Mouse (Mus musculus): ENCODE data around the gene Krtcap2. TPM values are rescaled to one million over a fixed set of nuclear protein-coding genes. Genes with fewer than 3 reads are reported as not detected.

Gene Krtcap2
- polyA plus RNA-seq, 1 experiment from 2014 or later: 309 TPM

DNA sequence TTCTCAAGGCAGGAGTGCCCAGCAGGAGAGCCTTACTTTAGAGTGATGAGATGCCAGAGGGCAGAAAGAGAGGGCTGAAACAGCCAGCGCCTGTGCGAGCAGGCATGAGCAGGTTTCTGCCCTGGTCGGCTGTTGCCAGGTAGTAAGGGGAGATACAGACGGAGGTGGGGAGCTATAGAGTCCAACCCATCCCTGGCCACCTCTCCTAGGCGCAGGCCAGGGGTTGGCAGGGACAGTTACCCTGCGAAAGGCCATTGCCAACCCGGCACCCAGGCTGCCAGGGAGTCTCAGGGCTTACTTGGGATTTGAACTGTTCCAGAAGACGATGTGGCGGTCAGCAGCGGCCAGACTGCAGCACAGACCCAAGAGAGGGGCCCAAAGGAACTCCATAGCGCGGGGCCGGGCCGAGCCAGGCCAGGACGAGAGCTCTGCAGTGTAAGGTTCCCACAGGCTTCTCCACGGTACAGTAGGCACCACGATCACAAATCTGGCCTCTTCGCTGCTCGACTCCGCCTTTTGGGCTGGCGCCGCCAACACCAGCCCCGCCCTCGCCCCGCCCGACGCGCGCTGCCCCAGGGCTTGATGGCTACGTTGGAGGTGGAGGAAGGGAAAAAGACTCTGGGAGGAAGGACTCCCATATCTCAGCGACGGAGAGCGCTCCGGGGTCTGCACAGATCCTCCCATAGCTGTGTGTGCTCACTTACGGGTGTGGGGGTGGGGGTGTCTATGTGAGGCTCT is 33.6 kb downstream of the Krtcap2 start:
- H3K27ac ChIP-seq (ENCODE audit: low read length): peak overlapping the region; percentile 97
- peak overlapping the region; percentile 76 for H3K4me3 ChIP-seq (ENCODE audit: low read depth, low read length)
- H3K4me2 ChIP-seq (replicated peaks; ENCODE audit: low read depth, low read length): peak overlapping the region; percentile 81
- no peak for TF ChIP-seq CTCF (IDR thresholded peaks at IDR 0.05)
- 0 out of 2 replicates have a peak, but pooled peaks have one; percentile 14 for TF ChIP-seq EP300 (IDR thresholded peaks at IDR 0.05)
- H3K27me3 ChIP-seq (replicated peaks; ENCODE audit: insufficient read depth, low read length): no peaks in the 10 kb centered on the region
- WGBS: 1% methylated on average over 35 of the region's 35 CpGs
- DNase-seq (ENCODE audit: low spot score): peak; percentile 95
- H3K9ac ChIP-seq (replicated peaks; ENCODE audit: low read depth): peak overlapping the region; percentile 81
- peak; percentile 80 for ATAC-seq
- H3K9me3 ChIP-seq (ENCODE audit: low read length): no peaks in the 10 kb centered on the region
- H3K4me1 ChIP-seq (ENCODE audit: insufficient read depth, low read depth, low read length): peaks cover 8% of the 10 kb centered on the region; the same call in 1 of the 2 replicates
- H3K36me3 ChIP-seq (ENCODE audit: insufficient read depth, low read length): 0 out of 2 replicates have a peak, but pooled peaks cover 12% of the 10 kb centered on the region

DNA sequence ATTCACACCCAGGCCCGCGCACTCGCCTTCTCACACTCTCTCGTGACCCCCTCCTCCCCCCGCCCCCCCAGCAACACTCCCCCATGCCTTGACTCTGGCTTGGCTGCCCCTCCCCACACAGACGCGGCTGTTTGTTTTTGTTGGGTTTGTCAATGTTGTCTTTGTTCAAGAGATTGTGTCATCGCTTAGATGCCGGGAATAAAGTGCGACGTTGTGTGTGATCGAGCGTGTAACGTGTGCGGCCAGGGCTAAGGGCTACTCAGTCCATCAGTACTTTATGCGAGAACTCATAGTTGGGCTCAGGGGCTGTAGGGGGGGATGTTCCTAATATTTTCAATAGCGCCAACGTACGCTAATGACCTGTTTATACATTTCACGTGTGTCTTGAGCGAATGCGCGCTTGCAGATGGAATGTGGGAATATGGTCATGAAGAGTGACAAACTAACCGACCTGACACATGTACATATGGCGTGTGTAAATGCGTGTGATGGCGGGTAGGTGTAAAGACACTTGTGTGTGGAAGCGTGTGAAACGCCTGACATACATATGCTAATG is 34.4 kb downstream of the Krtcap2 start:
- Histone ChIP-seq H3K4me2 (replicated peaks; ENCODE audit: low read depth, low read length) (peak overlapping the region; percentile 81), H3K27me3 (replicated peaks; ENCODE audit: insufficient read depth, low read length) (no peaks in the 10 kb centered on the region), H3K9ac (replicated peaks; ENCODE audit: low read depth) (peak overlapping the region; percentile 81), H3K4me3 (ENCODE audit: low read depth, low read length) (peak overlapping the region; percentile 76), H3K36me3 (ENCODE audit: insufficient read depth, low read length) (0 out of 2 replicates have a peak, but pooled peaks cover 11% of the 10 kb centered on the region), H3K9me3 (ENCODE audit: low read length) (no peaks in the 10 kb centered on the region), H3K4me1 (ENCODE audit: insufficient read depth, low read depth, low read length) (peaks cover 8% of the 10 kb centered on the region; the same call in 1 of the 2 replicates), H3K27ac (ENCODE audit: low read length) (peak overlapping the region; percentile 97)
- peak; percentile 89 for DNase-seq (ENCODE audit: low spot score)
- ATAC-seq: peak; percentile 42
- under 1% methylated on average over 29 of the region's 29 CpGs for WGBS
- TF ChIP-seq EP300 (IDR thresholded peaks at IDR 0.05) (no peak), CTCF (IDR thresholded peaks at IDR 0.05) (peak; percentile 12)

DNA sequence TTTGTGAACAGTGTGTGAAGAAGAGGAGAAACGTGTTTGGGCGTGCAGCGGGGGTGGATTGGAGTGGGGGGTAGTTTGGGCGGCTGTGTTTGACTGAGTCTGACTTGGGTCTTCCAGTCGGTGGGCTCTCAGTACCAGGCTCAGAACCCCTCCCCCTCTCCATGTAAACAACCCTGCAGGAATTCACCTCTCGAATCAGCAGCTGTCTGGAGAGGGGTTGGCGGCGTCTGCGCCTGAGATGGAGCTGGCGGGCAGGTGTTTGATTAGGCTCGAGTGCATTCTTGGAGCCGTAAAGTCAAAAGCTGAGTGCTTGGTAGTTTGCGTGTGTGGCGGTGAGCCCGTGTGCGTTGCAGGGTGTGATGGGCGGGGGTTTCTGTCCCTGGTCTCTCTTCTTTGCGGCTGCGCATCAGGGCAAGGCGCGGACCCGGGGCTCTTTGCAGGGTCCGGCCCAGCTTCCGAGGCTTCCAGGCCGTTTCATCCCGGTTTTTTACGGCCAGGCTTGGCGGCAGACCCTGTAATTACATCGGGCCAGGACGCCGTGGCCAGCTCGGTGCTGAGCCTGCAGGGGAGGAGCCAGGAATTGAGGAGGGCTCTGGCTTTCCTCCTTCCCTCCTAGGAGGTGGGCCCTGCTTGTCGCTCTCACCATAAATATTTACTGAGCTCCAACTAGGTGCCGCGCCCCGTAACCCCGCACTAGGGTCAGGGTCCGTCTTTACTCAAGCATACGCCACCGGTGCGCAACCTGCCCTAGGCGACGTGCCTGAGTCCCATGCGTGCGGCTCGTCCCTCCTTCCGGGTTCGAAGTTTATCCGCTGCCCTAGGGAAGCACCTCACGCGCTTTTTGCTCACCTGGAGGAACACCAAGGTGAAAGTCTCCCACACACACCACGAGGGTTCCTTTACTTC is 35.1 kb downstream of the Krtcap2 start, which contains the start of gene Efna1:
Gene Efna1 (minus strand): TSS at position 537 of the 906 bp plus-strand sequence.
- H3K4me3 ChIP-seq (ENCODE audit: low read depth, low read length): peak within 1 kb of the TSS; percentile 76
- H3K4me2 ChIP-seq (replicated peaks; ENCODE audit: low read depth, low read length): peak within 1 kb of the TSS; percentile 81
- ATAC-seq: peak; percentile 60
- H3K27me3 ChIP-seq (replicated peaks; ENCODE audit: insufficient read depth, low read length): no peaks in the 10 kb centered on the region
- 0% methylated on average over 52 of the region's 52 CpGs for WGBS
- H3K27ac ChIP-seq (ENCODE audit: low read length): peak within 1 kb of the TSS; percentile 97
- peak within 1 kb of the TSS; percentile 81 for H3K9ac ChIP-seq (replicated peaks; ENCODE audit: low read depth)
- peaks cover 8% of the 10 kb centered on the region; the same call in 1 of the 2 replicates for H3K4me1 ChIP-seq (ENCODE audit: insufficient read depth, low read depth, low read length)
- H3K36me3 ChIP-seq (ENCODE audit: insufficient read depth, low read length): 0 out of 2 replicates have a peak, but pooled peaks cover 4% of the 10 kb centered on the region
- TF ChIP-seq EP300 (IDR thresholded peaks at IDR 0.05): peak; percentile 72
- peak; percentile 29; the same call in 1 of the 2 replicates for TF ChIP-seq CTCF (IDR thresholded peaks at IDR 0.05)
- no peaks in the 10 kb centered on the region for H3K9me3 ChIP-seq (ENCODE audit: low read length)
- DNase-seq (ENCODE audit: low spot score): peak; percentile 88

DNA sequence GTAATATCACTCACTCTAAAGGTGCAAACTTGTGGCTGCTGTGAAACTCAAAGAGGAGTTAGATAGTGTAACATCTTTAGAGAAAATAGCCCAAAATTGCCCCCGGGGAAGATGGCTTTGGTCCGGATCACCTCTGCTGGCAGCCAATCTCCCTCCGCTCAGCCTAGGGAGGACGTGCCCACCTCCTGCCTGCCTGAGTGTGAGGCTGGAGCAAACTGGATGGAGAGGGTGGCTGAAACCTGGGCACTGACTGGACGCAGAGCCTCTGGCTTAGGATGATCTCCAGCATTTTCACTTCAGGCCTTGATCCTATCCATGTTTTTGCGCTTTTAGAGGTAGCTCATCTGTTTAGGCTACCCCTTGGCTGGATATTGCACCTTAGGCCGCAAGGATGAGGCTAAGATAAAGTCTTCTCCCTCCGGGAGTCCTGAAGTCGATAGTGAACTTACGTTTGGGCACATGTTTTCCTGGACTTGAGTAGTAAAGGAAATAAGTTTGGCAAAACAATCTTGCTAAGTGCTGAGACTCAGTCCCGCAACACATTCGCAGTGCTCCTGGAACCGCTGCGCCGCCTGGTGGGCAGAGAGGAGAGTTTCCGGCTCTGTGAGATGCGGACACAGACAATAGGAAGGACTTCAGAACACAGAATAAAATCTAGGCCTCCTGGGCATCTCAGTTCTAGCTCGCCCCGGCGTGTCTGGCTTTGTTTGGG is 36.0 kb downstream of the Krtcap2 start:
- DNase-seq (ENCODE audit: low spot score): peak; percentile 90
- WGBS: 10% methylated on average over 20 of the region's 20 CpGs
- peak; percentile 96 for TF ChIP-seq CTCF (IDR thresholded peaks at IDR 0.05)
- TF ChIP-seq EP300 (IDR thresholded peaks at IDR 0.05): no peak
- H3K4me3 ChIP-seq (ENCODE audit: low read depth, low read length): peak overlapping the region; percentile 76
- no peaks in the 10 kb centered on the region for H3K9me3 ChIP-seq (ENCODE audit: low read length)
- peak overlapping the region; percentile 81 for H3K4me2 ChIP-seq (replicated peaks; ENCODE audit: low read depth, low read length)
- no peaks in the 10 kb centered on the region for H3K27me3 ChIP-seq (replicated peaks; ENCODE audit: insufficient read depth, low read length)
- no peak for ATAC-seq
- H3K9ac ChIP-seq (replicated peaks; ENCODE audit: low read depth): 0 out of 2 replicates have a peak overlapping the region, but pooled peaks have one; percentile 12
- H3K36me3 ChIP-seq (ENCODE audit: insufficient read depth, low read length): no peaks in the 10 kb centered on the region
- peak overlapping the region; percentile 97 for H3K27ac ChIP-seq (ENCODE audit: low read length)
- H3K4me1 ChIP-seq (ENCODE audit: insufficient read depth, low read depth, low read length): peaks cover 8% of the 10 kb centered on the region; the same call in 1 of the 2 replicates

DNA sequence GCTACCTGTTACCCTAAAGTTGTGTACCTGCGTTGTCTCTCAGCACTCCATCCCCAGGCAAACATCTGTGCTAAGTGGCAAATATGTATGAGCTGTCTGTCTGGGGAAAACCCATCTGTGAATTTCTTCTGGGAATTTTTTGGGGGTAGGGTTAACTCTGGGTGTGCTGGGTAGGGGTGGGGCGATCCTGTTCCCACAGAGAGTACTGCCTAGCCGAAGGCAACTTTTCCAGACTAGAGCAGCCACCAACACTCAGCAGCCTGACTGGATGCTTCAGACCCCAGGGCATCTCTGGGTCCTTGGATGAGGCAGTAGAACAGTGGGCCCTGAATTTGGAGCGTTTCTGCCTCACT is 36.5 kb downstream of the Krtcap2 start:
- H3K9ac ChIP-seq (replicated peaks; ENCODE audit: low read depth): no peak overlapping the region
- no peak overlapping the region for H3K4me3 ChIP-seq (ENCODE audit: low read depth, low read length)
- no peak for DNase-seq (ENCODE audit: low spot score)
- ATAC-seq: no peak
- peaks cover 8% of the 10 kb centered on the region; the same call in 1 of the 2 replicates for H3K4me1 ChIP-seq (ENCODE audit: insufficient read depth, low read depth, low read length)
- TF ChIP-seq CTCF (IDR thresholded peaks at IDR 0.05) (no peak), EP300 (IDR thresholded peaks at IDR 0.05) (no peak)
- no peaks in the 10 kb centered on the region for H3K9me3 ChIP-seq (ENCODE audit: low read length)
- no peak overlapping the region for H3K27ac ChIP-seq (ENCODE audit: low read length)
- whole genome bisulfite sequencing: 23% methylated on average over 4 of the region's 4 CpGs
- H3K27me3 ChIP-seq (replicated peaks; ENCODE audit: insufficient read depth, low read length): no peaks in the 10 kb centered on the region
- no peak overlapping the region for H3K4me2 ChIP-seq (replicated peaks; ENCODE audit: low read depth, low read length)
- no peaks in the 10 kb centered on the region for H3K36me3 ChIP-seq (ENCODE audit: insufficient read depth, low read length)
